Mouse (Mus musculus) sigmoid colon, adult 10 weeks (tissue): ENCODE results near the gene Afg1l. TPM values are rescaled to one million over a fixed set of nuclear protein-coding genes. Genes with fewer than 3 reads are reported as not detected.

Experiments
- polyA plus RNA-seq: library from polyadenylated mRNA; stranded (reverse); fragments of 350-450 nt; fragmentation: Illumina TruSeq; extraction: RNeasy Lipid Tissue Mini Kit (QIAGEN cat#74804); gene quantifications from one replicate; pipeline ENCODE4 v1.2.3, GENCODE M21; 2014; ENCODE audit warnings: low read depth, low replicate concordance

The Afg1l gene
- 14.9 TPM for polyA plus RNA-seq

DNA sequence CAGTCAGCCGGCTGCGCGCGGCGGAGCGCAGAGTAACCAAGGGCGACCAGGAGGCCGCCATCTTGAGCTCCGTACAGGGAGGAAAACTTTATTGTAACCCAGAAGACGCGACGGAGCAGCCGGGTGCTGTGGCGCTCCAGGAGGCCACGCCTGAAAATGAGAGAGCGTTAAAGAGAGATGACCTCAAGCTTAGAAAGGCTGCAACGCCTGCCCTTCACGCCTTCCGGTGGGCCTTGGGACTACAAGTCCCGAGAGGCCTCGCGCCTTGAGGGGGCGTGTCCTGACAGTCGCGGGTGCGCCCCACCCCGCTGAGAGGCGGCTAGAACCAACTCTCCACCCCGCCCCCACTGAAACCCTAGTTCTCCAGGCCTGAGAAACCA is at the start of gene Afg1l:
Gene Afg1l (minus strand): TSS at position 225 of the 380 bp plus-strand sequence.

GRCm38 (mm10) chr10:42501775-42502348 is 23.5 kb upstream of the Afg1l start, which contains the start of gene Snx3:
TSS of gene Snx3 (plus strand) at chr10:42502030.

DNA sequence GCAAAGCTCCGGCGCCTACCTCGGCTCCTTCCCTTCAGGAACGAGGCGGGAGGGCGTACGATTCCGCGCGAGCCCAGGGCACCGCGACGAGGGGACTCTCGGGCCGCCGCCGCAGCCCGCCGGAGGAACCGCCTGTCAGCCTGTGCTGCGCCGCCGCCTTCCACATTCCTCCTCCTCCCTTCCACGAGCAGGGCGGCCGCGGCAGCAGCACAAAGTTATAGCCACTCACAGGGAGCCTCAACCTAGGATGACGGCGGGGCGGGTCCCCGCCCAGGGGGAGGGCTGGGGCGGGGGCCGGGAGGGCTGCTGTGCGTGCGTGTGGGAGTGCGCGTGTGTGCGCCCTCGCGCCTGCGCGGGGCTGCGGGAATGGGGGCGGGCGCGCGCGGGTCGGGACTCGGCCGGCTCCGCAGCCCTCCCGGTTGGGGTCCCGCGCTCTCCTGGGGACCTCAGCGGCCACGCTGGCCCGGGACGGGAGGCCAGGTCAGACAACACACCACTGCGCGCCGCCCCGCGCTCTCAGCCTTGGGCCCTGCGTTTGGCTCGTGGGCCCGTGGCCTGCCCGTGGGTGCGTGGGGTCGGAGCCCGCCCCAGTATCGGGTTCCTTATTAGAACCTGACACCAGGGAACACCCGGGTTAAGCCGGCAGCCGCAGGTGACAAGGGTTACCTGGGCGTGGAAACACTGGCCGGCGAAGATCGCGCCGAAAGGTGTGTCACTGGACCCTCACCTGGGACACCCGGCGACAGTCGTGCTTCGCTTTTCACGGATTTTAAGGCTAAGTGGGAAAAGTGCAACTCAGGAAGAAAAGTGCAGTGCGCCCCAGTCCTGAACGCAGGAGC is 201.6 kb downstream of the Afg1l start, which contains the start of gene Foxo3:
Gene Foxo3 (minus strand): TSS at position 249 of the 839 bp plus-strand sequence.

Other genes starting within 250 kb of the Afg1l start
- 52.2 TPM for gene Foxo3, start 201.8 kb downstream of the Afg1l start, polyA plus RNA-seq
- 149 TPM for gene Snx3, start 23.5 kb upstream of the Afg1l start, polyA plus RNA-seq
- not detected for gene Nr2e1, start 105.1 kb upstream of the Afg1l start, polyA plus RNA-seq
- gene Ostm1, start 105.3 kb upstream of the Afg1l start, polyA plus RNA-seq, result 46.9 TPM